Mouse (Mus musculus) adrenal gland, postnatal 25 days (tissue): ENCODE data around the gene Kif1bp. TPM values are rescaled to one million over a fixed set of nuclear protein-coding genes. Genes with fewer than 3 reads are reported as not detected.

Experiments
- DNase-seq: peaks from one replicate; pipeline ENCODE4 v3.0.0; 2021; ENCODE audit warnings: mixed read lengths
- total RNA-seq: library from RNA; stranded (reverse); gene quantifications from 2 replicates; pipeline ENCODE4 v1.2.3, GENCODE M21; 2021

Kif1bp gene
- total RNA-seq, 1 experiment from 2014 or later: 60.9 TPM

DNA sequence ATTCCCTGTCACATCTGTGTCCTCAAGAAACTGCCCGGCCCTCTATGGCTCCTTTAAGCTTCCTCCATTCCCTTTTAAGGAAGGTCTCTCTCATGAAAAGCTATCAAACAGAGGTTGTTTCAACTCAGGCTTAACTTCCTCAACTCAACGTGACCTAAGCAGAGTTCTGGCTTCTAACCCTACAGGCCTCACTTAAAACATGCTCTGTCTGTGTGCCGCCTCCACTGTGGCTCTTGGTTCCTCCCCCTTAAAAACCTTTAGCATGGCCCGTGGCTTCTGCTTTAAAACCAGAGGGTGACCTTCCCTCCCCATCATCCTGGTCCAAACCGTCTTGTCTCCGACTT, 21.7 kb downstream of the Kif1bp start:
- DNase-seq: no peak

DNA sequence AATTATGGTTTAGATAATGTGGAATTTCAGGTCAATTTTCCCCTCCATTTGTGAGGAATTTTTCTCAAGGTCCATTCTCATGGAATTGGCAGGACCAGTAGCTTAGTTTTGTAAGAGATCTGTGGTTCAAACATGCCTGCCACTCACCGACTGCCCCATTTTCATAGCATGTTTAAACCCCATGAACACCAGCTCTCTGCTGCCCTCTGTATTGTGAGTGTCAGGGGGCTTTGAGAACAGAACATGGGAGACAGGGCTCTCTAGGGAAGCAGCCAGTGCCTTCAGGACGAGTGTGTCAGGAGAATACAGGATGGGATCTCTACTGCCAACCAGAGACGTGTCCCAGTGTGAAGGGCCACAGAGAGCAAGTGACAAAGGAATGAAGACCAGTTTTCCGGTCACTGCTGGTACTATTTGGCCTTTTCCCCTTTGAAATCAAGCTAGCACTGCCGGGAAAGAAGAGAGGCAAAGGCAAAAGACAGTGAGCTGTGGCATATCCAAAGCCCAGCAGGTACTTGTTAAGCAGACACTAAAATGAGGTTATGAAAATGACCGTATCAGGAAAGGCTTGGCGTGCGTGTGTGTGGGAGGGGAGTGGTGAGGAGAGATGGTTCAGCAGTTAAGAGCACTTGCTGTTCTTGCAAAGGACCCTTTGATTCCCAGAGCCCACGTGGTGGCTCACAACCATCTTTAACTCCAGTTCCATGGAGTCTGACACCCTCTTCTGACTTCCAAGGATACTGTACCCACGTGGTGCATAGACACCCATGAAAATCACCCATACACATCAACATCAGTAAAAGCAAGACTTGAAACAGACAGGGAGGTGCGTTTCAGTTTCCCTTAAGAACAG, 22.3 kb downstream of the Kif1bp start:
- DNase-seq: no peak

DNA sequence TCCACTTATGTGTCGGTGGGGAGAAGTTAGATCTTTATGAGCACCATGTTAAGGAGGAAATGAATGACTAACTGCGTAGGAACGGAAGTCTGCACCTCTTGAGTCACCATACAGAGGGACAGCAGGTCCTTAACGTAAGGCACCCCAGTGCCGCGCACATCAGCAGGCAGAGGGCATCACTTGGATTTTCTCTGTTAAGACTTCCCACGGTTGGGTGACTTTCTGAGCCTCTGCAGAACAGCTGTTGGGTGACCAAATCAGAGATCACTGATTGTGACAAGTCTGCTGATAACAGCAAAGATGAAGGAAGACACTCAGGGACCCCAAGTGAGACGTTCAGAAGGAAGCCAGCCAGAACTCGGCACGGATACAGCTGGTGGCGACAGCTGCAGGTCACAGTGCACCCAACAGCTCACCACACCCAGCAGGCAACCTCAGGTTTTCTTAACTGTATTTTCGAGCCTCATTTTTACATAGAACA, 24.6 kb downstream of the Kif1bp start:
- DNase-seq: no peak

DNA sequence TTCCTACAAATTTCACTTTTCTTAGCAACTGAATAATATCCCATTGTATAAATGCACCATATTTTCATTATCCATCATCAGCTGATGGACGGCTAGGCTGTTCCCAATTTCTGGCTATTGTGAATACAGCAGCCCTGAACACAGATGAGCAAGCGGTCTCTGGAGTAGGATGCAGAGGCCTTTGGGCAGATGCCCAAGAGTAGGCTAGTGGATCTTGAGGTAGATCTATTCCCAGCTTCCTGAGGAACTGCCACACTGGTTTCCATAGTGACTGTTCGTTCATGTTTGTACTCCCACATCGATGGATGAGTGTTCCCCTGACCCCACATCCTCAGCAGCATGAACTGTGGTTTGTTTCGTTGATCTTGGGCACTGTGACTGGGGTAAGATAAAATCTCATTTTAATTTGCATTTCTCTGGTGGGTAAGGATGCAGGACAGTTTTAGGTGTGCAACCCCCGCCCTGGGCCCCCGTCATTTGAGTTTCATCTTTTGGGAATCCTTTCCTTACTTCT, 27.4 kb downstream of the Kif1bp start:
- DNase-seq: no peak

DNA sequence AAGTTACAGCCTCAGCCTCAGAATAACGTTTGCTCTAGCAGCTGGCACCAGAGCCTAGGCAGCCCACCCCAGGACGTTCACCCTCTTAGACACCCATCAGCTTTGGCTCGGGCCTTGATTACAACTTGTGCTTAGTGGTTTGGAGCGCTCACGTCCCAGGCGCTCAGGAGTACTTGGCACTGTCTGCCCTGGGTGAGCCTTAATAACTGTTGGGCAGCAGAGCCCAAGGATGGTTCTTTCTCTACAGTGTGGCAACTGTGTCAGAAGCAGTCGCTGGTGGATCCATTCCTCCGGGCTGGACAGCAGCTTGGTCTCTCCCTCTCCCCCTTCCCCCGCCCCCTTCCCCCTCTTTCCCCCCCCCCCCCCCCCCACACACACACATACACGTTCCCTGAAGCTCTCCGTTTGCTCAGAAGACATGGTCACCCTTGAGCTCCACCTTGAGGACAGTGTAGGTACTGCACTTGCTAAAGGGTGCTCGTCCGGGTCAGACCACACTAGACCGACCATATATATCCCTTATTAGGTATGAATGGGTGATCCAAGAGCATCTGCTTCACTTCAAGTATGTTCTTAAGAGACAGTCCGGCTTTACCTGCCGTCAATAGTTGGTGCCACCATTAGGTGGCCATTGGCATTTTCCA, 28.6 kb downstream of the Kif1bp start:
- DNase-seq: peak; percentile 67

DNA sequence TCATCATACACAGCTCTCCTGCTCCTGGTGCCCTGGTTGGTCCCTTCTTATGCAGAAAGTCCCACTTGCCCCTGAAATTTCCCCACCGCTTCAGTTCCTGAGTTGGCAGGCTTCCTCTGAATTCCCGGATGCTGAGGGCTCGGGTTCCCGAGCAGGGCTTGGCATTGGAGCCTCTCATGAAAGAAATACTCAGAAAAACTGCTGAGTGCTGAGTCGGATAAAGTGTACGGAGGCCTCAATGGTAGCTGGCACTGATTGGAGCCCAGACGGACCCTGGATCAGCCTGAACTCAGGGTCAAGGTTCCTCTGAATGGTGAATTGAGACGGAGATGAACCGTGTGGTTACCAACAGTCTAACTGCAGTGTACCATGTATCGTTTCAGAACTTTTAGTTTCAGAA, 31.8 kb downstream of the Kif1bp start:
- DNase-seq: no peak

DNA sequence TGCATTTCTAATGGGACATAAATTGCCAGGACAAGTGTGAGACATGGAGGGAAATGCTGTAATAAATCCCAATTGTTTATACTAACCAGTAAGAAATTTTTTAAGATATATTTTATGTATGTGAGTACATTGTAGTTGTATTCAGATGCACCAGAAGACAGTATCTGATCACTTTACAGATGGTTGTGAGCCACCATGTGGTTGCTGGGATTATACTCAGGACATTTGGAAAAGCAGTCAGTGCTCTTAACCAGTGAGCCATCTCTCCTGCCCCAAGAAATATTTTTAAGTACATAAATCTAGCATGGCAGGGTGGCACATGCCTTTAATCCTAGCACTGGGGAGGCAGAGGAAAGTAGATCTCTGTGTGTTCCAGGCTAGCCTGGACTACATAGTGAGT, 32.5 kb downstream of the Kif1bp start:
- no peak for DNase-seq

DNA sequence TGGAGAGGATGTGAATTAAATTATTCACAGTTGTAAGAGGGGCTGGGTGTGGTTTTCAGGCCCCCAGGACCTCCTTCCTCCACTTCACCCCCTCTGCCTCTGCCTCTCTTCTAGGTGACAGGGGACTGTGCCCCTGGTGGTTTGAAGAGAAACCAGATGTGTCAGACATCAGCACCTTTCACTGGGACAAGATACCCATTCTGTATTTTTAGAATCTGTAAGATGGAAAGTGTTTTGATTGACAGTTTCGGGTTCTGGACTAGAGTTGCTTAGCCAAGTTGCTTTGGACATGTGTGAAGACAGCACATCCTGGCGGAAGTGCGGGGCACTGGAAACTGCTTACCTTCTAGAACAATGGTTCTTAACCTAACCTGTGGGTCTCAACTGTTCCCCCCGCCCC, 33.9 kb downstream of the Kif1bp start:
- DNase-seq: no peak

DNA sequence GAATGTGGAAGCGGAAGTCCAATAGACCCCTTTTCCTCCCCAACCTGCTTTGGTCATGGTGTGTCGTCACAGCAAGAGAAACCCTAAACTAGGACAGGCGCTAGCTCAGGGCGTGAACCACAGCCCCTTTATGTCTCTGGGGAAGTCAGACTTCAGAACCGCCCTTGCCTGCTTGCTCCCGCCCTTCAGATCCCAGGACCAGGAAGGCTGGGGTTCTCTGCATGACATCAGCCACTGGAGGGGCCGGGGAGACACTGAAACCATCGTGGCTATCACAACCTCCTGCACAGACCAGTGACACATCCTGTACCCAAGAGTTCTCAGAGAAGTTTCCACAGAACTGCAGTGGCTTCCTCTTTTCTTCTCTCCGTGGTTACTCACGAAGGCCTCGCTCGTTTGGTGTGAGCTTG, 34.9 kb downstream of the Kif1bp start:
- no peak for DNase-seq

DNA sequence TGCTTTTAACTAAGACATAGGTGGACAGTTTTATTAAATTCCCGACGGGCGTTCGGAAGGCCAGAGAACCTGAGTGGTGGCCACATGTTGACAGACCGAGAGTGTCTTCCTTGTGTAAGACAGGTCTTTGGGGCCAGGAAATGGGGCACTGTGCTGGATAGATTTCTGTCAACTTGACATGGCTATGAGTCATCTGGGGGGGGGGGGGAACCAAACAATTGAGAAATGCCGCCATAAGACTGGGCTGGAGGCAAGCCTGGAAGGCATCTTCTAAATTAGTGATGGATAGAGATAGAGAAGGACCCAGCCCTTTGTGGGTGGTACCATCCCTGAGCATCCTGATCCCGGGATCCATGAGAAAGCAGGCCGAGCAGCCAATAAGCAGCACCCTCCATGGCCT, 35.3 kb downstream of the Kif1bp start:
- no peak for DNase-seq

DNA sequence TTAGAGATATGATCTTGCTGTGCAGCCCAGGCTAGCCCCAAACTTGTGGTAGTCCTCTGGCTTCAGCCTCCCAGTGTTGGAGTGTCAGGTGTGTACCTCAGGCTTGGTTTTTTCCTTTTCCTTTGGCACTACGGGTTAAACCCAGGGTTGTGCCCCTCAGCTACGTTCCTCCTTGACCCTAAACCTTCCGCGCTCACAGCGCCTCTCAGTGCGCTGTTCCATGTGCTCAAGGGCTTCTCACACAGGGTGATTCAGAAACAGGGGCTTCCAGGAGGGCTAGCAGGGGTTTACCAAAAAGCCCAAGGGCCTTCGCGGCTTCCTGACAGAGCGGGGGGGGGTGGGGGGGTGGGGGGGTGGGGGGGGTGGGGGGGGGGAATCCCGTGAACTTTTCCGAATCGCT, 35.8 kb downstream of the Kif1bp start:
- no peak for DNase-seq

DNA sequence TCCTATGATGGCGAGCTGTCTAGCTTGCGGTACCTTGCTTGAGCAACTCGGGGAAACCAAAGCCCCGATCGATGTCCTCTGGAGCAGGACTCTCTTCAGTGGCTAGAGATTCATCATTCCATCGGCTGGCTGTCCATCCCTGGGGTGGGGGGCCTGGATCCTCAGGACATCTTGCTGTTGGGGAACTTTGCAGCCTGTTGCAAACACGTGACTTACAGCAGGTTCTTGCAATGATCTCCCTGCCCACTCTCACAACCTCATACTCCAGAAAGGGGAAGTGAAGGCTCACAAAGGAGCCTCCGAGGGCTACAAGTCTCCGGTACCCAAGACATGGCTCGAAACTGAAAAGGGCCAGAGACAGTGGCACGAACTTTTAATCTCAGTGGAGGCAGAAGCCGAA, 36.8 kb downstream of the Kif1bp start:
- DNase-seq: no peak

DNA sequence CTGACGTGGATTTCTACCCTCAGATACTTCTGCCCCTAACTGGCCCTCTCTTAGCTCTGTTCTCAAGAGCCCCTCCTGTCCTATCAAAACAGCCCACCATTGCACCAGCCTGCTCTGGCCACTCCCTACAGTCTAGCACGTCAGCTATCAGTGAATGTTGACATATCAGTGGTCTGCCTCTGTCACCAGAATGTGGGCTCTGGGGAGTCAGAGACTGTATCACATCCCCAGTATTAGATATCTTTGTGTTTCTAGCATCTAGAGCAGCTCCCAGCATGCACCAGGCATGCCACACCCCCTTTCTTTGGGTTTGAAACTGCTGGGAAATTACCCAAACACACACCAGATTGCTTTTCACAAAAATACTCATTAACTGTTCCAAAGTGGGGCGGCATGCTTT, 37.5 kb downstream of the Kif1bp start:
- no peak for DNase-seq

DNA sequence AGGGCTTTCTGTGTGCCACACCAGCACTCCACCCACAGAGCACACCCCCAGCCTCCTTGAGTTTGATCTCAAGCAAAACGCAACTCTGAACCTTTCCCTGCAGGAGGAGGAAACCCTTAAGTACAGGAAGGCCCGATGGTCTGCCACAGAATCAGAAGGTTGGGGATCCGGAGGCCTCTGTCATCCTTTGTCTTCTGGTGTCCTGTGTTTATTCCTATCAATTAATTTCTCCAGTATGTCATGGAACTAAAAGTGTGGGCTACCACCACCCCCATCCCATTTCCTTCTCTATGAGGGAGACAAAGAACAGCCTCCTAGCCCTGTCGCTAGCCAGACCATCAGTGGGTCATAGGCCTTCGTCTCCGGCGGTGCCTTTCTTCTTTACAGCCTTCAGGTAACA, 43.7 kb downstream of the Kif1bp start:
- no peak for DNase-seq

DNA sequence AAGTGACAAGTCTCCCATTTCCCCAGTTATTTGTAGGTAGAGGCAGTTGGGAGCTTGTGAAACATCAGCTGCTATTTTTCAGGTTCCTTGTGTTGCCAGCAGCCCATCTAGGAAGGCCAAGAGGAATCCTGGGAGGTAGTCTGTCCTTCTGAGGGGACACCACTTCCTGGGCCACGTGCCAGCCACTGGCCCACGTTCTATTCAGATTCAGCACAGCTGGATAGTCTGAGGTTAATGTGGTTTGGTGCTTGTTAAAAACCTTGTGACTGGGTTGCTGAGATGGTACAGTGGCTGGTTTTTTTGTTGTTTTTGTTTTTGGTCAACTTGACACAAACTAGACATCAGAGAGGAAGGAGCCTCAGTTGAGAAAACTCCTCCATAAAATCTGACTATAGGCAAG, 45.4 kb downstream of the Kif1bp start:
- no peak for DNase-seq

DNA sequence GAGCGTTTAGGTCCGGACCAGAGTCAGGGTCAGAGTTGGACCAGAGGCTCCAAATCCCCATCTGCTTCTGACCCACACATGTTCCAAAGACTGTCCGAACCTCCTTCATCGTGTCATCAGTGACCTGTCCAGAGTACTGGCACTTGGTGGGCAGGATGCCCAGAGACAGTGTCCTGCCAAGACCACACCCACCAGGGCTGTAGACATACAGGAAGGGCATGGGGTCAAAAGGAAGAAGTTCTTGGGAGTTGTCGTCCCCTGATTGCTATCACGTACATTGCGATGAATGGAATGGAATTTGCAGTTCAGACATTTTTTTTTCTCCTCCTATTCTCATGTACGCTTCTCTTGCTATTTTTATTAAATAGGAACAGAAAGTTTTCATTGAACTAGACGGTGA, 48.1 kb downstream of the Kif1bp start:
- DNase-seq: peak; percentile 61

DNA sequence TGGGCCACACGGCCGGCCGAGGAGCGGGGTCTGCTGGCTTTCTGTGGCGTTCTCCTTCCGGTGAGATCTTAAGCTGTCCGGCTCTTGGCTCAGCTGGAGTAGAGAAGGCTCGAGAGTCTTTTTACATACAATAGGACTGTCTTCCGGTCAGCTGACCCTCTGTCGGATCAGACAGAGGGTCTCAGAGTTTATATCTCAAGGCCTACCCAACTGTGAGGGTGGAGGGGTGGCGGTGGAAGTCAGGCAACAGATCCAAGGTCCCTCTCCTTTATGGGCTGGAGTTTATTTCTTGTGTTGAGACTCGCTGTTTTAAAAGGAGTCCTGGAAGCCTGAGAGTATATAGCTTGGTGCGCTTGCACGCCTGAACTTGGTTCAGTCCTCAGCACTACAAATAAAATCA, 50.9 kb downstream of the Kif1bp start, which contains the start of gene Srgn:
Gene Srgn, minus strand, starts transcription at position 101 of the 400 bp plus-strand sequence.
- DNase-seq: no peak

DNA sequence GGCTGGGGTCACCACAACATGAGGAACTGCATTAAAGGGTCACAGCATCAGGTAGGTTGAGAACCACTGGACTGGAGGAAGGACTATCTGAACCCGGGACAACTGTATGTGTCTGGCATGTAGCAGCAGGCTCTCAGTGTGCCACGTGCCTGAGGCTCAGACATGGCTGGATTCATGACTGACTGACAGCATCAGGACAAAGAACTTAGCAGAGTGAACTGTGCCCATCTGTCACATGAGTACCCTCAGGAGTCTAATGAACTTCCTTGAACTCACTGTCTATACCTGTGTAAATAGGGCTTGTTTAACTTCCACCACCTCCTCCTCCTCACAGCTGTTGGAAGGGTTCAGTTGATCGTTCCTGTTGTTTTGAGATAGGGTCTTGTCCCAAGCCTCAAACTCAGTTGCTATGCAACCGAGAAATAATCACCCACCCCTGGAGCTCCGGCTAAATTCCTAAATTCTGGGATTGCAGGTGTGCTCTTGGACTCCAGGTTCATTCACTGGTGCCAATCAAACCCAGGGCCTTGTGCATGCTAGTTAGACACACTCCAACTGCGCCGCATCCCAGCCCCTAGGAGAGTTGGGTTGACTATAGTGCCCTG, 55.8 kb downstream of the Kif1bp start:
- no peak for DNase-seq

DNA sequence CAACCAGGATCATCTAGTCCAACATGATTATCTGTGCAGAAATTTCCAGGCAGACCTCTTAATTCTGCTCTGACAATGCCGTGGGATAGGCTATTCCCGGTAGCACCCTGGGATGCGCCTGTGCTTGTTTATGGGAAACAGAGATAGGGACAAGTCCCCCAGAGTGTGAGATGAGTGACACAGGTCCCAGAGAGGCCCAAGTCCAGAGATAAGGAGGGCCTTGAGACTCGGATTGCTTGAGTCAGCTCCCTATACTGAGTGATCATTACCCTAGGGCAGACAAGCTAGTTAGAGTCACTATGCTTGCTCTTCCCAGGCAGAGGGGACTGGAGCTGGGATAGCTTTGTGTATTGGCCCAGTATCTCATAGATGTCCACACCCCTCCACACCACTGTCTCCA, 56.5 kb downstream of the Kif1bp start:
- DNase-seq: no peak

DNA sequence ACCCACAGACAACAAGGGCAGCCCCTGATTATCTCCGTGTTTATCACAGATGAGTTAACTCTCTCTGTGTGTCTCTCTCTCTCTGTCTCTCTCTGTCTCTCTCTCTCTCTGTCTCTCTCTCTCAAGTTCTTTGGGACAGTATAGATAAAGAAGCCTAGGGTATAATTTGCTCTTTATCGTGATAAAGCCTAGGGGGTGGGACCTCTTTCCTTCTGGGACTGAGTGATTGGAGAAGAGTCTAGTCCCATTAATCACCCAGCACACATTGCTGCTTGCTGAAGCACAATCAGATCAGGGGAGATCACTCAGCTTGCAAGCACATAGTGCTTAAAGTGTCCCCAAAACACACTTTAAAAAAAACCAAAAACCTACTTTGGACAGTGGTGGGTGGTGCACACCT, 57.3 kb downstream of the Kif1bp start:
- no peak for DNase-seq

DNA sequence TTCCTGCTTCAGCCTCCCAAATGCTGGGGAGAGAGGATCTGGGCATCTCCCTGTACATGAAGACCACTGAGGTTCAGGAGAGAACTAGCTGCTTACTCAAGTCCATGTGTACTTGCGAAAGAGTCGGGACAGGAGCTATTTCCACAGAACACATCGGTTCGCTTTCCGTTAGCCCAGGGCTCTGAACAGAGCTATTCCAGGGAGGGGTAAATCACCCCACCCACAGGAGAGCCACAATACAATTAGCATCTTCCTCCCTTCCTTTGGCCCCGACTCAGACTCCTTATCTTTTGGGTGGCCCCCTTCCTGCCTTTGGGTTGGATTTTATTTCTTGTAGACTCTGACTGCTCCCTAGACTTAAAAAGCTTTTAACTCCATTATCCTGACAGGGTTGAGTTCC, 60.7 kb downstream of the Kif1bp start:
- DNase-seq: no peak

DNA sequence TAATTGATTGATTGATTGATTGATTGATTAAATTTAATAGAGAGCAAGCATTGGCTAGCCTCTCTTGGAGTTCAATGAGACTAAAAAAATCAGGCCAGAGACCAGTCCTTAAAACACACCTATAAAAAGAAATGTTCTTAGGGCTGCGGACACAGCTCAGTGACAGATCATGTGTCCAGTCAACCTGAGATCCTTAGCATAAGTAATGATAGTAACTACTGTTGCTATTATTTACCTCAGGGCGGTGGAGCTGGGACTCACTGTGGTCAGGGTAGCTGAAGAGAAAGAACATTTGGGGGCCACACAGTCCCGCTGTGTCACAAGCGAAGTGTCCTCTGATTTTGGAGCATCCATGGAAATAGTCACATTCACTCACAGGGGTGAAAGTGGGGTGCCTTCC, 65.4 kb downstream of the Kif1bp start:
- no peak for DNase-seq

DNA sequence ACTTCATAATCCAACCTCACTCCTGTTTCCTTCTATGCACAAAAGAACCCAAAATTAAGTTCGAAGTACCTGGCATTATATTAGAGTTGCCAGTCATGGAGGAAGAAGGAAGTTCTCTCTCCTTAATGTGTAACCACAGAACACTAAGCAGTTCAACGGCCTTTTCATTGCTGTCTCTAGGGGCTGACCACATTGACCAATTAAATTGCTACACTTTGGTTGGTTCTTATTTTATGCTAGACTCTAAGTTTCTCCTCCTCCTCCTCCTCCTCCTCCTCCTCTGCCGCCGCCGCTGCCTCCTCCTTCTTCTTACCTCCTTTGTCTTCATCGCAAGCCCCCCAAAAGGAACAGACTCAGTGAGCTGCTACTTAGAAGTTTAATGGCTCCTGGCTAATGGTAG, 66.7 kb downstream of the Kif1bp start:
- no peak for DNase-seq
